Mouse (Mus musculus): Measurements from ENCODE around the gene Casz1. TPM values are rescaled to one million over a fixed set of nuclear protein-coding genes. Genes with fewer than 3 reads are reported as not detected.
A peak's percentile ranks its signal among the peaks of the same experiment; 100 is the strongest.

The Casz1 gene
- polyA plus RNA-seq, 1 experiment from 2014 or later = 7.6 TPM

GRCm38 (mm10) chr4:148947833-148948388 lies 143.7 kb downstream of the Casz1 start:
- ATAC-seq (ENCODE audit: low FRiP score, low TSS enrichment) = peak; percentile 68
- H3K36me3 ChIP-seq (ENCODE audit: control insufficient read depth, insufficient read depth, low read length) = no peaks in the 10 kb centered on the region
- no peak overlapping the region for H3K4me2 ChIP-seq (replicated peaks; ENCODE audit: low read depth, low read length)
- H3K9ac ChIP-seq (ENCODE audit: low read depth, low read length) = no peak overlapping the region
- peaks cover 46% of the 10 kb centered on the region for H3K4me1 ChIP-seq (ENCODE audit: control insufficient read depth, insufficient read depth, low read length)
- peaks cover 23% of the 10 kb centered on the region for H3K27me3 ChIP-seq (ENCODE audit: control insufficient read depth, insufficient read depth, low read length)
- no peak overlapping the region; the same call in 1 of the 2 replicates for H3K27ac ChIP-seq (ENCODE audit: low read depth, low read length)
- WGBS = 19% methylated on average over 10 of the region's 10 CpGs
- H3K4me3 ChIP-seq (ENCODE audit: low read length) = no peak overlapping the region
- no peaks in the 10 kb centered on the region for H3K9me3 ChIP-seq (ENCODE audit: control insufficient read depth, low read length)

- WGBS = 80% methylated on average over 6 of the region's 6 CpGs
- Histone ChIP-seq H3K4me3 (ENCODE audit: low read length) (no peak overlapping the region), H3K4me2 (replicated peaks; ENCODE audit: low read depth, low read length) (no peak overlapping the region), H3K36me3 (ENCODE audit: control insufficient read depth, insufficient read depth, low read length) (no peaks in the 10 kb centered on the region), H3K27me3 (ENCODE audit: control insufficient read depth, insufficient read depth, low read length) (peaks cover 34% of the 10 kb centered on the region), H3K9me3 (ENCODE audit: control insufficient read depth, low read length) (no peaks in the 10 kb centered on the region), H3K4me1 (ENCODE audit: control insufficient read depth, insufficient read depth, low read length) (peaks cover 47% of the 10 kb centered on the region), H3K27ac (ENCODE audit: low read depth, low read length) (no peak overlapping the region), H3K9ac (ENCODE audit: low read depth, low read length) (no peak overlapping the region)
- ATAC-seq (ENCODE audit: low FRiP score, low TSS enrichment) = no peak
Measured at GRCm38 (mm10) chr4:148950487-148950886, 146.3 kb downstream of the Casz1 start.

GRCm38 (mm10) chr4:148950932-148951650 lies 146.9 kb downstream of the Casz1 start:
- Histone ChIP-seq H3K4me3 (ENCODE audit: low read length) (peak overlapping the region; percentile 36; the same call in 1 of the 2 replicates), H3K36me3 (ENCODE audit: control insufficient read depth, insufficient read depth, low read length) (no peaks in the 10 kb centered on the region), H3K9me3 (ENCODE audit: control insufficient read depth, low read length) (no peaks in the 10 kb centered on the region), H3K27me3 (ENCODE audit: control insufficient read depth, insufficient read depth, low read length) (peaks cover 34% of the 10 kb centered on the region), H3K4me2 (replicated peaks; ENCODE audit: low read depth, low read length) (no peak overlapping the region; the same call in 1 of the 2 replicates), H3K27ac (ENCODE audit: low read depth, low read length) (no peak overlapping the region), H3K9ac (ENCODE audit: low read depth, low read length) (no peak overlapping the region), H3K4me1 (ENCODE audit: control insufficient read depth, insufficient read depth, low read length) (peaks cover 47% of the 10 kb centered on the region)
- no peak for ATAC-seq (ENCODE audit: low FRiP score, low TSS enrichment)
- WGBS = 45% methylated on average over 25 of the region's 25 CpGs

DNA sequence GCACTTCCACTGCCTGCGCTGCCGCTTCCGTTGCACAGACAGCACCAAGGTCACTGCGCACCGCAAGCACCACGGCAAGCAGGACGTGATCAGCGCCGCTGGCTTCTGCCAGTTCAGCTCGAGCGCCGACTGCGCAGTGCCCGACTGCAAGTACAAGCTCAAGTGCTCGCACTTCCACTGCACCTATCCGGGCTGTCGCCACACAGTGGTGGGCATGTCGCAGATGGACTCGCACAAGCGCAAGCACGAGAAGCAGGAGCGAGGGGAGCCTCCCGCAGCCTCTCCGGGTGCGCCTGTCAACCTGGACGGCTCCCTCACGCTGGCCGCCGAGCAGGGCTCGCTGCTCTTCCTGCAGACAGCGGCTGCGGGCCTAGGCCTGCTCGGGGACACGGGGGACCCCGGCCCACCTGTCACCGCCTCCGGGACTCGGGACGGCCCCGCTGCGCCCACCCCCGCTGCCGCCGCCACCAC lies 147.6 kb downstream of the Casz1 start:
- peak overlapping the region; percentile 36 for H3K4me3 ChIP-seq (ENCODE audit: low read length)
- ATAC-seq (ENCODE audit: low FRiP score, low TSS enrichment) = 0 out of 2 replicates have a peak, but pooled peaks have one; percentile 11
- H3K9me3 ChIP-seq (ENCODE audit: control insufficient read depth, low read length) = no peaks in the 10 kb centered on the region
- H3K4me1 ChIP-seq (ENCODE audit: control insufficient read depth, insufficient read depth, low read length) = peaks cover 47% of the 10 kb centered on the region
- peaks cover 34% of the 10 kb centered on the region for H3K27me3 ChIP-seq (ENCODE audit: control insufficient read depth, insufficient read depth, low read length)
- no peak overlapping the region for H3K27ac ChIP-seq (ENCODE audit: low read depth, low read length)
- WGBS = 8% methylated on average over 39 of the region's 44 CpGs
- H3K4me2 ChIP-seq (replicated peaks; ENCODE audit: low read depth, low read length) = peak overlapping the region; percentile 51
- H3K36me3 ChIP-seq (ENCODE audit: control insufficient read depth, insufficient read depth, low read length) = no peaks in the 10 kb centered on the region
- peak overlapping the region; percentile 34; the same call in 1 of the 2 replicates for H3K9ac ChIP-seq (ENCODE audit: low read depth, low read length)

DNA sequence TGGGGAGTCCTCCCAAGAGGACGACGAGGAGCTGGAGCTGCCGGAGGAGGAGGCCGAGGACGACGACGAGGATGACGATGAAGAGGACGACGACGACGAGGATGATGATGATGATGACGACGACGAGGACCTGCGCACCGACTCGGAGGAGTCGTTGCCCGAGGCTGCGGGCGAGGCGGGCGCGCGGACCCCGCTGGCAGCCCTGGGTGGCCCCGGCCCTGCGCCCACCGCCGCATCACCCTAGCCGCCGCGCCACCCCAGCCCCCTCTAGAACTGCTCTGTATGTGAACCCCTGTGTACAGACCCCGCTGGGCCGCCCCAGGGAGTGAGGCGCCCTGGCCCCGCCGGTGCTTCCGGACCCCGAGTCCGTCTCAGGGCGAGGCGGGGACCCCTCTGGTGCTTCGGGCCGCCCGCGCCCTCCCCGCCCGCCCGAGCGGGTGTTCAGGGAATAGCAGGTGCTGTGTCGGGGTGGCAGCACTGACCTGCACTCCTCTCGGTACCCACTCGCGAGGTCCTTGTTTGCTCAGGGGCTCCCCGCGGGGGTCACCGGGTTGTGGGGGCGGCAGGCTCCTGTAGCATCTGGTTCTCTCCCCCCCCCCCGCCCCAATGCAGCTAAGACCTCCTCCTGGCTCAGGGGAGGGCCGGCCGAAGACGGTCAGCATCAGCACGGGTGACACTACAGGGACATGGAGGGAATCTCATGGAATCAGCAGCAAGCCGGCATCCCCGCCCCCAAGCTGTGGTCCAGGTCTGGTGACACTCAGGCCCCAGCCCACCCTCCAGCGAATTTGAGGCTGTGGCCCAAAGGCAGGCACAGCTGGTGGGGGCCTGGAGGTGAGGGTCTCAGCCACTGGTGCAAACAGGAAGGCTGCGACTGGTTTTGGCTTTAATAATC lies 148.3 kb downstream of the Casz1 start:
- H3K9me3 ChIP-seq (ENCODE audit: control insufficient read depth, low read length) = no peaks in the 10 kb centered on the region
- H3K4me2 ChIP-seq (replicated peaks; ENCODE audit: low read depth, low read length) = peak overlapping the region; percentile 51
- H3K36me3 ChIP-seq (ENCODE audit: control insufficient read depth, insufficient read depth, low read length) = no peaks in the 10 kb centered on the region
- peak overlapping the region; percentile 36 for H3K4me3 ChIP-seq (ENCODE audit: low read length)
- H3K4me1 ChIP-seq (ENCODE audit: control insufficient read depth, insufficient read depth, low read length) = peaks cover 44% of the 10 kb centered on the region
- 0 out of 2 replicates have a peak, but pooled peaks have one; percentile 7 for ATAC-seq (ENCODE audit: low FRiP score, low TSS enrichment)
- peaks cover 34% of the 10 kb centered on the region for H3K27me3 ChIP-seq (ENCODE audit: control insufficient read depth, insufficient read depth, low read length)
- whole genome bisulfite sequencing = 5% methylated on average over 28 of the region's 69 CpGs
- no peak overlapping the region for H3K27ac ChIP-seq (ENCODE audit: low read depth, low read length)
- H3K9ac ChIP-seq (ENCODE audit: low read depth, low read length) = peak overlapping the region; percentile 45; the same call in 1 of the 2 replicates

GRCm38 (mm10) chr4:148955131-148955813 lies 151.0 kb downstream of the Casz1 start:
- H3K27ac ChIP-seq (ENCODE audit: low read depth, low read length) = no peak overlapping the region
- WGBS = 83% methylated on average over 14 of the region's 14 CpGs
- H3K36me3 ChIP-seq (ENCODE audit: control insufficient read depth, insufficient read depth, low read length) = no peaks in the 10 kb centered on the region; the same call in 1 of the 2 replicates
- H3K4me2 ChIP-seq (replicated peaks; ENCODE audit: low read depth, low read length) = no peak overlapping the region
- no peak overlapping the region for H3K9ac ChIP-seq (ENCODE audit: low read depth, low read length)
- peaks cover 32% of the 10 kb centered on the region for H3K4me1 ChIP-seq (ENCODE audit: control insufficient read depth, insufficient read depth, low read length)
- peaks cover 34% of the 10 kb centered on the region for H3K27me3 ChIP-seq (ENCODE audit: control insufficient read depth, insufficient read depth, low read length)
- no peak for ATAC-seq (ENCODE audit: low FRiP score, low TSS enrichment)
- H3K4me3 ChIP-seq (ENCODE audit: low read length) = no peak overlapping the region
- no peaks in the 10 kb centered on the region for H3K9me3 ChIP-seq (ENCODE audit: control insufficient read depth, low read length)

DNA sequence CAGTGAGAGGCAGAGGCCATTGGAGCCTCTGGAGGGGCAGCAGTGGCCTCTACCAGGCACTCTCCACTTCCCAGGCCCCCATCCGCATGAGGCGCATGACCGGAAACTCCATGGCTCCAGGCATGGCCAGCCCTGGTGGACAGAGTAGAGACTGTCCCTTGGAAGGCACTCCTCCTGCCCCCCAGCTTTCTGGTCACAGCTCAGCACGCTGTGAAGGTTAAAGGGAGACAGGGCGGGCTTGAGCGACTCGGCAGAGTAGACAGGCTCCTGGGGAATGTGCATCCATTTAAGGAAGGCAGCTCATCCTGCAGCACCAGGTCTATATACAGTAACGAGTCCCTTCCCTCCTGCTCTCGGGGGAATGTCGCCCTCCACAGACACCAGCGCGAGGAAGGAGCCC lies 155.8 kb downstream of the Casz1 start:
- WGBS = 59% methylated on average over 12 of the region's 12 CpGs
- Histone ChIP-seq H3K4me1 (ENCODE audit: control insufficient read depth, insufficient read depth, low read length) (peaks cover 9% of the 10 kb centered on the region; the same call in 1 of the 2 replicates), H3K9me3 (ENCODE audit: control insufficient read depth, low read length) (no peaks in the 10 kb centered on the region), H3K4me3 (ENCODE audit: low read length) (no peak overlapping the region), H3K9ac (ENCODE audit: low read depth, low read length) (no peak overlapping the region), H3K27ac (ENCODE audit: low read depth, low read length) (no peak overlapping the region; the same call in 1 of the 2 replicates), H3K36me3 (ENCODE audit: control insufficient read depth, insufficient read depth, low read length) (peaks cover 20% of the 10 kb centered on the region), H3K27me3 (ENCODE audit: control insufficient read depth, insufficient read depth, low read length) (no peaks in the 10 kb centered on the region), H3K4me2 (replicated peaks; ENCODE audit: low read depth, low read length) (no peak overlapping the region)
- ATAC-seq (ENCODE audit: low FRiP score, low TSS enrichment) = peak; percentile 54; the same call in 1 of the 2 replicates

DNA sequence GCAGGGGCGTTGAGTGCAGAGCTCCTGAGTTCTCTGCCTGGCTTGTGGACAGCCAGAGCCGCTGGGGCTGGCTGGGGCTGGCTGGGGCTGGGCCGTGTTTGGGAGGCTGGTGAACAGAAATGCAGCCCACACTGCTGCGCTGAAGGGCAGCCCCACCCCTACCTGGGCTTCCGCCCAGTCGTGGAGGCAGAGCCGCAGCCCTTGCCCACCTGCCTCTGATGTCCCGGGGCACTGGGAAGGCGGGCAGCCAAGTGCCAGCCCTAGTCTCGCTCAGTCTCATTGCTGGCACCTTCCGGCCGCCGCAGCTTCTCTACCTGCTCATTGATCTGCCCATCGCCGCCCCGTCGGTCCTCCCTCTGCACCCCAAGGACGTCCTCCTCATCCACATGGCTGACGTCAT lies 156.9 kb downstream of the Casz1 start:
- 94% methylated on average over 19 of the region's 19 CpGs for WGBS
- Histone ChIP-seq H3K27ac (ENCODE audit: low read depth, low read length) (no peak overlapping the region), H3K4me3 (ENCODE audit: low read length) (no peak overlapping the region), H3K4me1 (ENCODE audit: control insufficient read depth, insufficient read depth, low read length) (peaks cover 9% of the 10 kb centered on the region; the same call in 1 of the 2 replicates), H3K27me3 (ENCODE audit: control insufficient read depth, insufficient read depth, low read length) (no peaks in the 10 kb centered on the region), H3K36me3 (ENCODE audit: control insufficient read depth, insufficient read depth, low read length) (peaks cover 20% of the 10 kb centered on the region), H3K9ac (ENCODE audit: low read depth, low read length) (no peak overlapping the region), H3K9me3 (ENCODE audit: control insufficient read depth, low read length) (no peaks in the 10 kb centered on the region), H3K4me2 (replicated peaks; ENCODE audit: low read depth, low read length) (no peak overlapping the region)
- no peak for ATAC-seq (ENCODE audit: low FRiP score, low TSS enrichment)

Measured in kidney, embryonic 14.5 days (tissue).